Mouse (Mus musculus): ENCODE measurements around the gene Gje1. TPM values are rescaled to one million over a fixed set of nuclear protein-coding genes. Genes with fewer than 3 reads are reported as not detected.
A peak's percentile ranks its signal among the peaks of the same experiment; 100 is the strongest.

Gene Gje1
- not detected in 2 replicates for polyA plus RNA-seq (2014; fragmentation: Nextera tagmentation; extraction: Ambion mirVana)

- Histone ChIP-seq H3K27me3 (ENCODE audit: control insufficient read depth, insufficient read depth, low read length) (no peaks in the 10 kb centered on the region), H3K36me3 (ENCODE audit: control insufficient read depth, insufficient read depth, low read length) (no peaks in the 10 kb centered on the region), H3K9ac (ENCODE audit: low read depth, low read length) (no peak within 1 kb of the TSS), H3K27ac (ENCODE audit: low read depth, low read length) (no peak within 1 kb of the TSS), H3K9me3 (ENCODE audit: control insufficient read depth, low read length) (no peaks in the 10 kb centered on the region), H3K4me2 (replicated peaks; ENCODE audit: low read depth, low read length) (no peak within 1 kb of the TSS), H3K4me1 (ENCODE audit: control insufficient read depth, insufficient read depth, low read length) (no peaks in the 10 kb centered on the region), H3K4me3 (ENCODE audit: low read length) (no peak within 1 kb of the TSS)
- 72% methylated on average over 3 of the region's 3 CpGs for WGBS
- no peak for ATAC-seq (ENCODE audit: low FRiP score, low TSS enrichment)
Measured at GRCm38 (mm10) chr10:14718114-14718513, at the start of gene Gje1. Gene Gje1 (minus strand): TSS chr10:14718214.

- H3K4me1 ChIP-seq (ENCODE audit: control insufficient read depth, insufficient read depth, low read length), result no peaks in the 10 kb centered on the region
- 22% methylated on average over 8 of the region's 8 CpGs for WGBS
- H3K27ac ChIP-seq (ENCODE audit: low read depth, low read length), result no peak overlapping the region
- H3K4me3 ChIP-seq (ENCODE audit: low read length), result peak overlapping the region; percentile 37; the same call in 1 of the 2 replicates
- H3K9ac ChIP-seq (ENCODE audit: low read depth, low read length), result no peak overlapping the region
- no peaks in the 10 kb centered on the region for H3K9me3 ChIP-seq (ENCODE audit: control insufficient read depth, low read length)
- peaks cover 13% of the 10 kb centered on the region; the same call in 1 of the 2 replicates for H3K27me3 ChIP-seq (ENCODE audit: control insufficient read depth, insufficient read depth, low read length)
- H3K4me2 ChIP-seq (replicated peaks; ENCODE audit: low read depth, low read length), result peak overlapping the region; percentile 64
- ATAC-seq (ENCODE audit: low FRiP score, low TSS enrichment), result no peak
- no peaks in the 10 kb centered on the region for H3K36me3 ChIP-seq (ENCODE audit: control insufficient read depth, insufficient read depth, low read length)
Measured at GRCm38 (mm10) chr10:14760618-14761017, 42.6 kb upstream of the Gje1 start.

GRCm38 (mm10) chr10:14759665-14760558, 41.9 kb upstream of the Gje1 start:
- WGBS, result 2% methylated on average over 35 of the region's 35 CpGs
- Histone ChIP-seq H3K27me3 (ENCODE audit: control insufficient read depth, insufficient read depth, low read length) (peaks cover 13% of the 10 kb centered on the region; the same call in 1 of the 2 replicates), H3K4me1 (ENCODE audit: control insufficient read depth, insufficient read depth, low read length) (no peaks in the 10 kb centered on the region), H3K9ac (ENCODE audit: low read depth, low read length) (no peak overlapping the region; the same call in 1 of the 2 replicates), H3K27ac (ENCODE audit: low read depth, low read length) (no peak overlapping the region), H3K4me2 (replicated peaks; ENCODE audit: low read depth, low read length) (peak overlapping the region; percentile 64), H3K9me3 (ENCODE audit: control insufficient read depth, low read length) (no peaks in the 10 kb centered on the region), H3K36me3 (ENCODE audit: control insufficient read depth, insufficient read depth, low read length) (no peaks in the 10 kb centered on the region), H3K4me3 (ENCODE audit: low read length) (peak overlapping the region; percentile 37)
- ATAC-seq (ENCODE audit: low FRiP score, low TSS enrichment), result 0 out of 2 replicates have a peak, but pooled peaks have one; percentile 39

- H3K4me1 ChIP-seq (ENCODE audit: control insufficient read depth, insufficient read depth, low read length), result no peaks in the 10 kb centered on the region
- no peak overlapping the region for H3K4me3 ChIP-seq (ENCODE audit: low read length)
- H3K4me2 ChIP-seq (replicated peaks; ENCODE audit: low read depth, low read length), result no peak overlapping the region
- no peak overlapping the region for H3K27ac ChIP-seq (ENCODE audit: low read depth, low read length)
- H3K9ac ChIP-seq (ENCODE audit: low read depth, low read length), result no peak overlapping the region
- no peaks in the 10 kb centered on the region for H3K36me3 ChIP-seq (ENCODE audit: control insufficient read depth, insufficient read depth, low read length)
- no peak for ATAC-seq (ENCODE audit: low FRiP score, low TSS enrichment)
- H3K9me3 ChIP-seq (ENCODE audit: control insufficient read depth, low read length), result no peaks in the 10 kb centered on the region
- H3K27me3 ChIP-seq (ENCODE audit: control insufficient read depth, insufficient read depth, low read length), result no peaks in the 10 kb centered on the region
- 11% methylated on average over 2 of the region's 2 CpGs for WGBS
Measured at GRCm38 (mm10) chr10:14734285-14734684, 16.3 kb upstream of the Gje1 start.

GRCm38 (mm10) chr10:14725671-14726070, 7.7 kb upstream of the Gje1 start:
- ATAC-seq (ENCODE audit: low FRiP score, low TSS enrichment), result no peak
- no peak overlapping the region for H3K4me2 ChIP-seq (replicated peaks; ENCODE audit: low read depth, low read length)
- no peak overlapping the region for H3K9ac ChIP-seq (ENCODE audit: low read depth, low read length)
- no peak overlapping the region for H3K4me3 ChIP-seq (ENCODE audit: low read length)
- H3K27ac ChIP-seq (ENCODE audit: low read depth, low read length), result no peak overlapping the region
- no peaks in the 10 kb centered on the region for H3K9me3 ChIP-seq (ENCODE audit: control insufficient read depth, low read length)
- H3K27me3 ChIP-seq (ENCODE audit: control insufficient read depth, insufficient read depth, low read length), result no peaks in the 10 kb centered on the region
- no peaks in the 10 kb centered on the region for H3K4me1 ChIP-seq (ENCODE audit: control insufficient read depth, insufficient read depth, low read length)
- WGBS, result 72% methylated on average over 9 of the region's 9 CpGs
- no peaks in the 10 kb centered on the region for H3K36me3 ChIP-seq (ENCODE audit: control insufficient read depth, insufficient read depth, low read length)

- peak within 1 kb of the TSS; percentile 61; the same call in 1 of the 2 replicates for H3K27ac ChIP-seq (ENCODE audit: low read depth, low read length)
Measured at GRCm38 (mm10) chr10:14705072-14706066, 12.6 kb downstream of the Gje1 start, which contains the start of the genes Vta1 and Nmbr. Gene Vta1 (minus strand): TSS chr10:14705560. Gene Nmbr (plus strand): TSS chr10:14705591.

GRCm38 (mm10) chr10:14703830-14704420, 14.1 kb downstream of the Gje1 start:
- no peaks in the 10 kb centered on the region for H3K36me3 ChIP-seq (ENCODE audit: control insufficient read depth, insufficient read depth, low read length)
- peak overlapping the region; percentile 37; the same call in 1 of the 2 replicates for H3K9ac ChIP-seq (ENCODE audit: low read depth, low read length)
- no peaks in the 10 kb centered on the region for H3K27me3 ChIP-seq (ENCODE audit: control insufficient read depth, insufficient read depth, low read length)
- peak overlapping the region; percentile 75 for H3K4me2 ChIP-seq (replicated peaks; ENCODE audit: low read depth, low read length)
- peaks cover 12% of the 10 kb centered on the region for H3K4me1 ChIP-seq (ENCODE audit: control insufficient read depth, insufficient read depth, low read length)
- H3K27ac ChIP-seq (ENCODE audit: low read depth, low read length), result no peak overlapping the region
- no peak for ATAC-seq (ENCODE audit: low FRiP score, low TSS enrichment)
- 58% methylated on average over 4 of the region's 4 CpGs for WGBS
- H3K9me3 ChIP-seq (ENCODE audit: control insufficient read depth, low read length), result no peaks in the 10 kb centered on the region
- peak overlapping the region; percentile 97 for H3K4me3 ChIP-seq (ENCODE audit: low read length)

More at GRCm38 (mm10) chr10:14705072-14706066, 12.6 kb downstream of the Gje1 start, which contains the start of the genes Vta1 and Nmbr:
- WGBS, result under 1% methylated on average over 50 of the region's 50 CpGs
- Histone ChIP-seq H3K4me3 (ENCODE audit: low read length) (peak within 1 kb of the TSS; percentile 97), H3K4me1 (ENCODE audit: control insufficient read depth, insufficient read depth, low read length) (peaks cover 12% of the 10 kb centered on the region), H3K9ac (ENCODE audit: low read depth, low read length) (peak within 1 kb of the TSS; percentile 84), H3K9me3 (ENCODE audit: control insufficient read depth, low read length) (no peaks in the 10 kb centered on the region), H3K27me3 (ENCODE audit: control insufficient read depth, insufficient read depth, low read length) (no peaks in the 10 kb centered on the region), H3K4me2 (replicated peaks; ENCODE audit: low read depth, low read length) (peak within 1 kb of the TSS; percentile 75), H3K36me3 (ENCODE audit: control insufficient read depth, insufficient read depth, low read length) (no peaks in the 10 kb centered on the region)
- ATAC-seq (ENCODE audit: low FRiP score, low TSS enrichment), result peak; percentile 98

- no peak for ATAC-seq (ENCODE audit: low FRiP score, low TSS enrichment)
- no peaks in the 10 kb centered on the region for H3K27me3 ChIP-seq (ENCODE audit: control insufficient read depth, insufficient read depth, low read length)
- H3K4me1 ChIP-seq (ENCODE audit: control insufficient read depth, insufficient read depth, low read length), result peaks cover 12% of the 10 kb centered on the region
- H3K9ac ChIP-seq (ENCODE audit: low read depth, low read length), result 0 out of 2 replicates have a peak overlapping the region, but pooled peaks have one; percentile 37
- no peaks in the 10 kb centered on the region for H3K36me3 ChIP-seq (ENCODE audit: control insufficient read depth, insufficient read depth, low read length)
- no peaks in the 10 kb centered on the region for H3K9me3 ChIP-seq (ENCODE audit: control insufficient read depth, low read length)
- WGBS, result 60% methylated on average over 1 of the region's 1 CpGs
- H3K4me3 ChIP-seq (ENCODE audit: low read length), result no peak overlapping the region
- H3K27ac ChIP-seq (ENCODE audit: low read depth, low read length), result no peak overlapping the region
- no peak overlapping the region for H3K4me2 ChIP-seq (replicated peaks; ENCODE audit: low read depth, low read length)
Measured at GRCm38 (mm10) chr10:14703239-14703638, 14.8 kb downstream of the Gje1 start.
